Mouse (Mus musculus): ENCODE results near the gene Fgfr2.

Gene Fgfr2

GRCm38 (mm10) chr7:132705130-132705529 lies 418.0 kb downstream of the Fgfr2 start:
- DNase-seq = peak; percentile 45

- no peak for DNase-seq
Measured at GRCm38 (mm10) chr7:132704310-132704875, 418.8 kb downstream of the Fgfr2 start.

- DNase-seq = no peak
Measured at GRCm38 (mm10) chr7:132703515-132704309, 419.4 kb downstream of the Fgfr2 start.

GRCm38 (mm10) chr7:132702492-132703070 lies 420.6 kb downstream of the Fgfr2 start:
- no peak for DNase-seq

- no peak for DNase-seq
Measured at GRCm38 (mm10) chr7:132702024-132702423, 421.1 kb downstream of the Fgfr2 start.

- DNase-seq = no peak
Measured at GRCm38 (mm10) chr7:132701412-132701811, 421.7 kb downstream of the Fgfr2 start.

- no peak for DNase-seq
Measured at GRCm38 (mm10) chr7:132700107-132700506, 423.0 kb downstream of the Fgfr2 start.

GRCm38 (mm10) chr7:132699639-132700038 lies 423.5 kb downstream of the Fgfr2 start:
- DNase-seq = no peak

- no peak for DNase-seq
Measured at GRCm38 (mm10) chr7:132699165-132699564, 424.0 kb downstream of the Fgfr2 start.

GRCm38 (mm10) chr7:132698737-132699136 lies 424.4 kb downstream of the Fgfr2 start:
- DNase-seq = no peak

- DNase-seq = no peak
Measured at GRCm38 (mm10) chr7:132697258-132697796, 425.8 kb downstream of the Fgfr2 start.

GRCm38 (mm10) chr7:132693561-132693960 lies 429.6 kb downstream of the Fgfr2 start:
- DNase-seq = no peak

GRCm38 (mm10) chr7:132692719-132693118 lies 430.4 kb downstream of the Fgfr2 start:
- no peak for DNase-seq

GRCm38 (mm10) chr7:132690716-132691472 lies 432.3 kb downstream of the Fgfr2 start:
- DNase-seq = no peak

GRCm38 (mm10) chr7:132689722-132690121 lies 433.4 kb downstream of the Fgfr2 start:
- no peak for DNase-seq

- DNase-seq = no peak
Measured at GRCm38 (mm10) chr7:132688721-132689120, 434.4 kb downstream of the Fgfr2 start.

GRCm38 (mm10) chr7:132687897-132688296 lies 435.3 kb downstream of the Fgfr2 start:
- DNase-seq = no peak

GRCm38 (mm10) chr7:132686515-132686914 lies 436.6 kb downstream of the Fgfr2 start:
- DNase-seq = peak; percentile 15

- no peak for DNase-seq
Measured at GRCm38 (mm10) chr7:132683923-132684322, 439.2 kb downstream of the Fgfr2 start.

- no peak for DNase-seq
Measured at GRCm38 (mm10) chr7:132682901-132683300, 440.2 kb downstream of the Fgfr2 start.

GRCm38 (mm10) chr7:132682336-132682735 lies 440.8 kb downstream of the Fgfr2 start:
- DNase-seq = no peak

GRCm38 (mm10) chr7:132681831-132682230 lies 441.3 kb downstream of the Fgfr2 start:
- no peak for DNase-seq

GRCm38 (mm10) chr7:132681296-132681695 lies 441.9 kb downstream of the Fgfr2 start:
- no peak for DNase-seq
